ENCODE assay signal across 14 mouse cellular contexts in the genomic region with DNA sequence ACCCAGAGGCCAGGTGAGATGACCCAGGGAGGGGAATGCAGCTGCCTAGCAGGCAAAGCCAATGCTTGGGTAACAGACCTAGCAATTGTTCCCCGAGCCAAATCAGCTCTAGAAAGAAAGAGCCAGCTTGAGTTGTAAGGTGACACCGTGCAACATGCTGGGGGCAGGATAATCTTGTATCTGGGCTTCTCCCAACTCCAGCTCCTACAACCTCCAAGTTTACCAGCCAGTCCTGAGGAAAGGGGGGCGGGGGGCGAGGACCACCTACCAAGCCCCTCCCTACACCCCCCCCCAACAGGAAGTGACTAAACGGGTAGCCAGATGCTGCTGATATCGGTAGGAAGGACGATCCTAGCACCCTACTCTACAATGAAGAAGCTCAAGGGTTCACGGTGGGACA. TPM values are rescaled to one million over a fixed set of nuclear protein-coding genes. Genes with fewer than 3 reads are reported as not detected.
DNase-seq lines count a peak whose midpoint lies in the region; ATAC-seq and TF ChIP-seq lines count a peak whose summit lies in the region.
"Had no signal": no experiment of that assay in that cellular context is flagged by ENCODE, and none has a peak within 500 bp of the region (broad histone marks: within the 10 kb centered on the region; RNA-seq: fewer than 3 reads in every experiment).

No protein-coding gene starts in this region.

- H3K27me3 ChIP-seq in kidney, embryonic 16.5 days (ENCODE audit: insufficient read depth, low read length), result no peaks in the 10 kb centered on the region
- no peaks in the 10 kb centered on the region for H3K27me3 ChIP-seq in MEL (ENCODE audit: control insufficient read depth in 1 of 2, insufficient read depth in 2 of 2, low read length in 2 of 2)

- DNase-seq in kidney, adult 9 months, result no peak
- DNase-seq in MEL (ENCODE audit: low read depth, low spot score), result no peak
- DNase-seq in embryo, embryonic 9.5 days (ENCODE audit: extremely low spot score), result peak; percentile 48
- peak; percentile 38 for DNase-seq in neural tube, embryonic 10.5 days (ENCODE audit: extremely low spot score, low spot score)
- no peak for DNase-seq in cerebellum, postnatal 36 days
- no peak for DNase-seq in adrenal gland, postnatal 36 days
- DNase-seq in left cerebral cortex, postnatal 25 days (ENCODE audit: low spot score in 2 of 2), result no peak
- DNase-seq: adrenal gland, postnatal 25 days; cerebellum, adult 18-20 months; gastrocnemius, postnatal 25 days; heart, postnatal 10 days; thymus, postnatal 36 days had no signal

- H3K79me2 ChIP-seq in MEL (ENCODE audit: control insufficient read depth, insufficient read depth, low read length, poor library complexity), result no peaks in the 10 kb centered on the region

- peak overlapping the region; percentile 15 for H3K4me2 ChIP-seq in kidney, embryonic 16.5 days (replicated peaks; ENCODE audit: low read depth, low read length)
- H3K4me2 ChIP-seq: liver, embryonic 12.5 days had no signal

- TF ChIP-seq CTCF in MEL (IDR thresholded peaks at IDR 0.05 in 2 of 3, conservative IDR thresholded peaks at IDR 0.05 in 1 of 3; ENCODE audit: control insufficient read depth in 1 of 3, insufficient read depth in 1 of 3, low read depth in 2 of 3, low read length in 3 of 3, poor library complexity in 1 of 3, severe bottlenecking in 1 of 3), result no peak

- WGBS in kidney, embryonic 16.5 days, result 7% methylated on average over 8 of the region's 8 CpGs

- no peak for TF ChIP-seq POLR2A in MEL (IDR thresholded peaks at IDR 0.05; ENCODE audit: control insufficient read depth in 1 of 2, insufficient read depth in 1 of 2, low read depth in 1 of 2, low read length in 2 of 2, poor library complexity in 1 of 2)

- ATAC-seq in kidney, embryonic 16.5 days (ENCODE audit: low FRiP score, low TSS enrichment), result no peak
- ATAC-seq: liver, embryonic 12.5 days had no signal

- no peak overlapping the region for H3K9ac ChIP-seq in kidney, embryonic 16.5 days (replicated peaks; ENCODE audit: low read length)
- no peak overlapping the region for H3K9ac ChIP-seq in MEL (ENCODE audit: control insufficient read depth, low read depth, low read length, poor library complexity, severe bottlenecking)
- H3K9ac ChIP-seq: liver, embryonic 12.5 days had no signal

- H3K4me3 ChIP-seq in kidney, embryonic 16.5 days (ENCODE audit: low read length), result no peak overlapping the region
- H3K4me3 ChIP-seq in MEL (ENCODE audit: control insufficient read depth in 1 of 2, insufficient read depth in 1 of 2, low read depth in 2 of 2, low read length in 2 of 2), result no peak overlapping the region
- H3K4me3 ChIP-seq: liver, embryonic 12.5 days had no signal

- intact Hi-C loops in left cerebral cortex, postnatal 25 days (cut with DNase I), result no loop called here

- H3K27ac ChIP-seq in kidney, embryonic 16.5 days (ENCODE audit: low read length), result 0 out of 2 replicates have a peak overlapping the region, but pooled peaks have one; percentile 19
- H3K27ac ChIP-seq in MEL (ENCODE audit: control insufficient read depth, low read depth, low read length), result no peak overlapping the region
- H3K27ac ChIP-seq: liver, embryonic 12.5 days had no signal

- TF ChIP-seq EP300 in MEL (IDR thresholded peaks at IDR 0.05; ENCODE audit: low read depth in 1 of 2, low read length in 2 of 2), result no peak

- H3K4me1 ChIP-seq in kidney, embryonic 16.5 days (ENCODE audit: insufficient read depth, low read length), result peaks cover 32% of the 10 kb centered on the region
- H3K4me1 ChIP-seq in MEL (ENCODE audit: control insufficient read depth in 1 of 2, insufficient read depth in 2 of 2, low read length in 2 of 2), result peaks cover 0 to 7% of the 10 kb centered on the region in 2 experiments; a peak in 1 of 4 replicates

- no peaks in the 10 kb centered on the region for H3K9me3 ChIP-seq in kidney, embryonic 16.5 days (ENCODE audit: low read length)
- no peaks in the 10 kb centered on the region for H3K9me3 ChIP-seq in MEL (replicated peaks; ENCODE audit: insufficient read depth, low read length)
- H3K9me3 ChIP-seq: liver, embryonic 12.5 days had no signal

- TF ChIP-seq RAD21 in MEL (IDR thresholded peaks at IDR 0.05; ENCODE audit: low read depth, low read length), result no peak

- no peaks in the 10 kb centered on the region for H3K36me3 ChIP-seq in kidney, embryonic 16.5 days (ENCODE audit: insufficient read depth, low read length)
- H3K36me3 ChIP-seq in MEL (ENCODE audit: control insufficient read depth in 1 of 2, insufficient read depth in 2 of 2, low read length in 2 of 2), result no peaks in the 10 kb centered on the region
- H3K36me3 ChIP-seq: liver, embryonic 12.5 days had no signal

TF ChIP-seq in MEL, 35 proteins besides CTCF, POLR2A, EP300 and RAD21:
- no peak for TF ChIP-seq KAT2A (conservative IDR thresholded peaks at IDR 0.05; ENCODE audit: low read depth, low read length)
- no peak for TF ChIP-seq E2F4 (IDR thresholded peaks at IDR 0.05; ENCODE audit: borderline replicate concordance, low read depth, low read length)
- TF ChIP-seq MAZ (IDR thresholded peaks at IDR 0.05; ENCODE audit: low read depth, low read length), result peak; percentile 23; the same call in 1 of the 2 replicates
- no peak for TF ChIP-seq MYB (IDR thresholded peaks at IDR 0.05; ENCODE audit: low read depth, low read length)
TF ChIP-seq in MEL: peak in this region for 1.

RNA-seq across cellular contexts. Expression of a gene that starts 2.2 kb away (rescaled TPM):
- polyA plus RNA-seq in kidney, embryonic 16.5 days (2015; fragmentation: Nextera tagmentation; extraction: Ambion mirVana), result 9.4 and 9.5 TPM in 2 replicates
- not detected in 2 replicates for total RNA-seq in MEL (2012; rRNA removed)
- not detected for polyA plus RNA-seq in MEL (2012; ENCODE audit: insufficient read depth in 1 of 2, insufficient read length in 2 of 2, low read depth in 1 of 2, low replicate concordance in 2 of 2, missing spikeins in 1 of 2)
- total RNA-seq in adrenal gland, postnatal 36 days (2021), result 10 to 100 TPM in 1 of 2 experiments, 1 to 10 TPM in 1; 7.0 to 10.3 TPM
- total RNA-seq in left cerebral cortex, postnatal 25 days (2021), result 100 to 1,000 TPM; 119 to 121 TPM

RNA-seq across cellular contexts. Expression of a gene that starts 38.4 kb away (rescaled TPM):
- polyA plus RNA-seq in kidney, embryonic 16.5 days (2015; fragmentation: Nextera tagmentation; extraction: Ambion mirVana), result 44.1 and 44.7 TPM in 2 replicates
- total RNA-seq in MEL (2012; rRNA removed), result 18.2 and 23.3 TPM in 2 replicates
- 10 to 100 TPM in 1 of 2 experiments, not detected in 1; 31.1 TPM for polyA plus RNA-seq in MEL (2012; ENCODE audit: insufficient read depth in 1 of 2, insufficient read length in 2 of 2, low read depth in 1 of 2, low replicate concordance in 2 of 2, missing spikeins in 1 of 2)
- 10 to 100 TPM; 11.9 to 18.3 TPM for total RNA-seq in adrenal gland, postnatal 36 days (2021)
- total RNA-seq in left cerebral cortex, postnatal 25 days (2021), result 10 to 100 TPM; 22.3 to 28.6 TPM

Comparison
In these comparisons a context has a peak if more than half of its experiments do, and no peak if none do; other contexts are left out.
1. DNase-seq: peak in embryo, embryonic 9.5 days (single experiment) and neural tube, embryonic 10.5 days (single experiment); none in kidney, adult 9 months (single experiment), MEL (single experiment), cerebellum, postnatal 36 days (0 of 2), adrenal gland, postnatal 36 days (0 of 2) and left cerebral cortex, postnatal 25 days (0 of 2).
2. RNA of a gene that starts 2.2 kb away (total RNA-seq): 119 to 121 TPM in left cerebral cortex, postnatal 25 days; 7.0 to 10.3 TPM in adrenal gland, postnatal 36 days and not detected in MEL; every median in the first group is over 10 times any median in the second.